Mouse (Mus musculus) limb, embryonic 15.5 days (tissue): Measurements from ENCODE around the gene Kcne2. TPM values are rescaled to one million over a fixed set of nuclear protein-coding genes. Genes with fewer than 3 reads are reported as not detected.

Experiments used
- ATAC-seq: fragments of 200-750 bp; cut with Nextera tagmentation; 2 replicates; pipeline ENCODE4 v1.8.0; 2017; ENCODE audit warnings: low read depth, moderate TSS enrichment; ENCODE audit not compliant: insufficient number of reproducible peaks, low FRiP score, low TSS enrichment
- H3K27ac ChIP-seq: fragments of 300-500 bp; sonication (generic); 2 replicates; pipeline ENCODE4 v1.5.1; 2015; ENCODE audit warnings: moderate library complexity, mild to moderate bottlenecking, inconsistent platforms
- H3K27me3 ChIP-seq: fragments of 300-500 bp; sonication (generic); 2 replicates; pipeline ENCODE4 v1.6.1; 2015; ENCODE audit warnings: inconsistent platforms
- H3K36me3 ChIP-seq: fragments of 300-500 bp; sonication (generic); 2 replicates; pipeline ENCODE4 v1.6.1; 2015; ENCODE audit warnings: inconsistent platforms
- H3K4me1 ChIP-seq: fragments of 300-500 bp; sonication (generic); 2 replicates; pipeline ENCODE4 v1.6.1; 2015; ENCODE audit warnings: inconsistent platforms
- H3K4me2 ChIP-seq: fragments of 300-500 bp; sonication (generic); 2 replicates; pipeline ENCODE4 v1.6.1; 2015; ENCODE audit warnings: mild to moderate bottlenecking, inconsistent platforms
- H3K4me3 ChIP-seq: fragments of 300-500 bp; sonication (generic); 2 replicates; pipeline ENCODE4 v1.5.1; 2015; ENCODE audit warnings: mild to moderate bottlenecking, inconsistent platforms
- H3K9ac ChIP-seq: fragments of 300-500 bp; sonication (generic); 2 replicates; pipeline ENCODE4 v1.6.1; 2015; ENCODE audit warnings: inconsistent platforms
- H3K9me3 ChIP-seq: fragments of 300-500 bp; sonication (generic); 2 replicates; pipeline ENCODE4 v1.6.1; 2016; ENCODE audit warnings: inconsistent platforms
- WGBS: fragments of 180-500 bp; shearing (Covaris S2); methylation state at CpG from one replicate; pipeline ENCODE4 v1.1.7; 2015; 5-methylcytosine and 5-hydroxymethylcytosine counted together
- polyA plus RNA-seq: library from polyadenylated mRNA; unstranded; fragments of >200 nt; fragmentation: Nextera tagmentation; extraction: Ambion mirVana; gene quantifications from 2 replicates; pipeline ENCODE4 v1.2.1, GENCODE M21; 2015

Kcne2 gene
- polyA plus RNA-seq, 1 experiment from 2014 or later, result 0.18 TPM

DNA sequence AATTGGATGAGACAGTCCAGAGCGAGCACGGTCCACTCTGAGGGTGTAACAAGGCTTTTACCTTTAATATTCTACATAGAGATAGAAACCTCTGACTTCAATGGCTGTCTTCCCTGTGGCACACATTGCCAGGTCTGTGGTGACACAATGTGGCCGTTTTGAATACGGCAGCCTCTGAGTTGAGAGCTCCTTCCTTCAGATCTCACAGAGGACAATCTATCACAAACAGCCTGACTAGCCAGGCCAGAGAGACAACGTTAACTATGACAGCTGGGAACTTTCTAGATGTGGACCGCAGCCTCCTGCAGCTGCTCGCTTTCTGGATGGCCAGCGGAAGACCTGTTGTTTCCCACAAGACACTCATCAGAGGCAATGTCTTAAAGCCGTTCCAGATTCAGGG lies 3.4 kb upstream of the Kcne2 start:
- Histone ChIP-seq H3K9ac (no peak overlapping the region), H3K27ac (no peak overlapping the region), H3K4me2 (no peak overlapping the region), H3K4me3 (no peak overlapping the region), H3K9me3 (no peaks in the 10 kb centered on the region), H3K36me3 (no peaks in the 10 kb centered on the region), H3K4me1 (0 out of 2 replicates have a peak, but pooled peaks cover 3% of the 10 kb centered on the region), H3K27me3 (no peaks in the 10 kb centered on the region)
- WGBS, result 81% methylated on average over 9 of the region's 9 CpGs
- no peak for ATAC-seq

DNA sequence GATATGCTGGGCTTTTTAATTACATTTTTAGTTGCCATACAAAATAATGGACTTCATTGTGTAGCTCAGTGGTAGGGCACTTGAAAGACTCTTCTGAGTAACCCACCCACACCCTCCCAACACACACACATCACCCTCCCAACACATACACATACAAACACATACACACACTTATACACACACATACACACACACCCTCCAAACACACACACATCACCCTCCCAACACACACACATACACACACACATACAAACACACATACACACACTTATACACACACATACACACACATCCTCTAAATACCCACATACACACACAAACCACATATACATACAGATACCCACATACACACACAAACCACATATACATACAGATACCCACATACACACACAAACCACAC lies 2.1 kb upstream of the Kcne2 start:
- Histone ChIP-seq H3K9me3 (no peaks in the 10 kb centered on the region), H3K9ac (no peak overlapping the region), H3K27me3 (no peaks in the 10 kb centered on the region), H3K4me1 (0 out of 2 replicates have a peak, but pooled peaks cover 3% of the 10 kb centered on the region), H3K27ac (no peak overlapping the region), H3K4me2 (no peak overlapping the region), H3K36me3 (no peaks in the 10 kb centered on the region), H3K4me3 (no peak overlapping the region)
- no peak for ATAC-seq

DNA sequence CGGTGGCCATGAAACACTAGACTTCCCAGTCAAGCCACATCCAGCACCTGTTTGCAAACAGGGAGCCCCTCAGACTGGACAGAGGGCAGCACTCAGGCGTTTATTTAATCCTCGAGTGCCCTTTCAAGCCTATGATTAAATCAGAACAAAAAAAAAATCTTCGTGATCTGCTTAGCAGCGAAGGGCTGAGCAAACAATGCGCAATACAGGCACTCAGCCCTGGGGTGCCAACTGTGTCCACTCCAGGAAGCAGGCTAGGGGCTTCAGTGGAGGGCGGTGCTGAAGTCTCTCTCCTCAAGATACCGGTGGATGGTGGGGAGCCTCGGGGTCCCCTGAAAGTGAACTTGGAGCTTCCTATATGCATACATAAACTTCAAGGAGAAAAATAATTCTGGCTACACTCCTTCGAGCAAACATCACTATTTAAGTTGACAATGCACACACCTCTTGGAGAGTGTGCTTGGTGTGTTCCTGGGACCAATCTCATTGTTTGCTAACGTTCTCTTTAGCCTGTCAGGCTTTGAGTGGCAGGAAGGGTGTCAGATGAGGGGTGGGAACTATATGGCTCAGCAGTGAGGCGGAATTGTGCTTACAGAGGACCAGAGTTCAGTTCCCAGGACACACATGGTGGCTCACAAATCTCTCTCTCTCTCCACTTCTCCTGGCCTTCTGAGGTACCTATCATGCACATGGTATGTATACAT lies 2.2 kb downstream of the Kcne2 start:
- no peaks in the 10 kb centered on the region for H3K4me1 ChIP-seq
- H3K4me3 ChIP-seq, result no peak overlapping the region
- no peak overlapping the region for H3K27ac ChIP-seq
- H3K9ac ChIP-seq, result no peak overlapping the region
- no peaks in the 10 kb centered on the region for H3K9me3 ChIP-seq
- no peak overlapping the region for H3K4me2 ChIP-seq
- no peaks in the 10 kb centered on the region for H3K36me3 ChIP-seq
- no peaks in the 10 kb centered on the region for H3K27me3 ChIP-seq
- ATAC-seq, result no peak
- 71% methylated on average over 12 of the region's 12 CpGs for WGBS

DNA sequence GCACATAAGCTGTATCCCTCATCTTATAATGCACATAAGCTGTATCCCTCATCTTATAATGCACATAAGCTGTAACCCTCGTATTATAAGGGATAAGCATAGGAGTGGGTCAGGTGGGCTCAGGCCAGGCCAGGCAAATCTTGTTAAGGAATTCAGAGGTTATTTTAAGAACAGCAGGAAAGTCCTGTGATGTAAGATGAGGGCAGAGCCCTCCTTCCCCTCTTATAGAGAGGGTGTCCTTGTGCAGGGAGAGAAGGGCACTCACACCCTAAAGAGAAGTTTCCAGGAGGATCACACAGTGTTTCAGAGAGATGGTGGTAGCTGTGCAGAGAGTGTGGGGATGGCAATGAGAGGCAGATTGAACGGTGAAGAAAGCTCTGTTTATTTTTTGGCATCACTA lies 3.1 kb downstream of the Kcne2 start:
- H3K9ac ChIP-seq, result no peak overlapping the region
- H3K27ac ChIP-seq, result no peak overlapping the region
- no peak overlapping the region for H3K4me3 ChIP-seq
- ATAC-seq, result no peak
- no peaks in the 10 kb centered on the region for H3K27me3 ChIP-seq
- 0 out of 2 replicates have a peak, but pooled peaks cover under 1% of the 10 kb centered on the region for H3K4me1 ChIP-seq
- no peak overlapping the region for H3K4me2 ChIP-seq
- no peaks in the 10 kb centered on the region for H3K9me3 ChIP-seq
- WGBS, result 71% methylated on average over 2 of the region's 2 CpGs
- H3K36me3 ChIP-seq, result no peaks in the 10 kb centered on the region

DNA sequence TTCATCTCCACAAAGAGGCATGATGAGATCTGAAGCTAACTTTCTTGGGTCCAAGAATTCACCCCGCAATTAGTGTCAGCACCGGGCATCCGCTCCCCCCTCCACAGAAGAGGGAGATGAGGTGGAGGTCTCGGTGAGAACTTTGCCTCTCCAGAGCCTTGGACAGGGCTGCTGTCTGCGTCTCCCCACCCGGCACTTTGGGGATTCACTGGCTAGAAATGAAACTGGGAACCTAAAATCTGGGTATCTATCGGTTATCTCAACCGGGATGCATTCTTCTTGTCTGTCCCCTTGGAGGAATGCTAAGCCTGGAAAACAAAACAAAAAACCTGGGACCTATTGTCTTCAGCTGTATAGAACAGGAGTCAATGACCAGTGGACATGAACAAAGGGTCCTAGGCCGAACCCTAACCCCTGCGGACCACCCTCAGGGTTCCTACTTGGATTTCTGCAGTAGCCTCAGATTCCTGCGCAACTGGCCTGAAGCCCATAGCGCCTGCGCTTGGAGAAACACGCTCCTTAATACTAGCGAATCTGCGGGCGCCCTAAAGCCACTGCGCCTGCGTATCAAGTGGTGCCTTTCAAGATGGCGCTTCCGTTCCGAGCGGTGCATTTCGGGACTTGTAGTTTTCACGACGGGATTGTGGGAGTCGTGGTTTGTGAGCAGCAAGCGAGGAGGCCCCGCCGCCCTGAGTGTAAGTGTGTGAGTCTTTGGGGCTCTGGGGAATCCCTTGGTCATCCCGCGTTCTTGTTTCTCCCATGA lies 8.6 kb downstream of the Kcne2 start, which contains the start of gene Smim11:
TSS of gene Smim11 (plus strand) at position 638 of the 763 bp plus-strand sequence.
- no peaks in the 10 kb centered on the region for H3K9me3 ChIP-seq
- WGBS, result 11% methylated on average over 32 of the region's 32 CpGs
- peak within 1 kb of the TSS; percentile 76 for H3K9ac ChIP-seq
- ATAC-seq, result peak; percentile 86
- no peaks in the 10 kb centered on the region for H3K27me3 ChIP-seq
- peak within 1 kb of the TSS; percentile 61 for H3K4me3 ChIP-seq
- H3K27ac ChIP-seq, result peak within 1 kb of the TSS; percentile 67
- peak within 1 kb of the TSS; percentile 71 for H3K4me2 ChIP-seq
- H3K36me3 ChIP-seq, result peaks cover 7% of the 10 kb centered on the region
- H3K4me1 ChIP-seq, result peaks cover 16% of the 10 kb centered on the region

DNA sequence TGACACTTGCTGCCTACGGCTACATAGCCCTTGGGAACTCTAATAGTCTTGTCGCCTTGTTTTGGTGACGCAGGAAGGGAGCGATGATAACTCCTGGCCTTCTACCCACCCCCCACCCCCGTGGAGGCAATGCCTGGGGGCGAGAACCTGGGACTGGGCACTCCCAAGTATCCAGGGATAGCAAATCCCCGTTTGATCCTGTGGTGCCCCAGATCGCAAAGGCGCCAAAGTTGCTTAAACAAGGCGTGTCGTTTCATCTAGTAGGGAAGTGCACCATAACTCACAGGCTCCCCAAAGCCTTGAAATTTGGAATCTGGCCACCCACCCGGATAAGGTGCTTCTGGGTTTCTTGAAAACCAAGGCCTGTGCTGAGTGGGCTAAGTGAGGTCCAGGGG lies 9.2 kb downstream of the Kcne2 start:
- H3K27ac ChIP-seq, result peak overlapping the region; percentile 67
- peak; percentile 45; the same call in 1 of the 2 replicates for ATAC-seq
- under 1% methylated on average over 12 of the region's 12 CpGs for WGBS
- no peaks in the 10 kb centered on the region for H3K27me3 ChIP-seq
- H3K9me3 ChIP-seq, result no peaks in the 10 kb centered on the region
- H3K9ac ChIP-seq, result peak overlapping the region; percentile 76
- peaks cover 13% of the 10 kb centered on the region for H3K36me3 ChIP-seq
- peak overlapping the region; percentile 71 for H3K4me2 ChIP-seq
- peak overlapping the region; percentile 61 for H3K4me3 ChIP-seq
- peaks cover 16% of the 10 kb centered on the region for H3K4me1 ChIP-seq

DNA sequence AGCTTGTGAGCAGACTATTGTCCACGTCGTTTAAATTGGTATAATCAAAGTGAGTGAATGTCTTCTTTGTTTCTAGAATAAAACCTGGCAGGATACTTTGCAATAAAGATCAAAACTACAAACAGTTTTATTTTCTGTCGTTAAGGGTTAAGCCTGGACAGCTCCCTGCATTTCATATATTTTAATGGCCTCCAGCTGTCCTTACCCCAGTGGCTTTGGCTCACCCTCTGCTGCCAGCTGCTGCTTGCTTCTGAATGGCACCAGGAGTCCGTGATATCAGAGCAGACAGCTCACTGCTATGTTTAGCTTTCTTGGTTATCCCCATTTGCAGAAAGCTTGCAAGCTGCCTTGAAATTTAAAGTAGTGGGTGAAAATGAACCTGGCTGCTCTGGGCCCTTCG lies 9.8 kb downstream of the Kcne2 start:
- ATAC-seq, result no peak

DNA sequence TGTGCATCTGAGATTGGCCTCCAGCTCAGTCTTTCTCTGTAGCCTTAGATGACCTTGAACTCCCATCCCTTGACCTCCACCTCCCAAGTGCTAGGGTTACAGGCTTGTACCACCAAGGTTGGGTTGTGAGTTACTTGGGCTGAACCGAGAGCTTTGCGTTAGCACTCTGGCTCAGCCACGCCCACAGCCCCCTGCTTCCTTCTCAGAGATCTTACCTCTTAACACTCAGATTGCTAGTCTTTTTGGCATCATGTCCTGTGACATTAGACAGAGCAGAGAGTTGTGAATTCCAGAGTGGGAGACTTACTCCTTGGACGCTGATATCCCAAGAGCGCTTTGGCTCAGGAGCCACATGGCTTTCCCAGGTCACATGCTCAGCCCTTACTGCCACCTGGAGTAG lies 10.3 kb downstream of the Kcne2 start:
- 52% methylated on average over 5 of the region's 5 CpGs for WGBS
- Histone ChIP-seq H3K36me3 (peaks cover 24% of the 10 kb centered on the region), H3K9me3 (no peaks in the 10 kb centered on the region), H3K4me1 (peaks cover 16% of the 10 kb centered on the region), H3K9ac (no peak overlapping the region), H3K4me3 (peak overlapping the region; percentile 61; the same call in 1 of the 2 replicates), H3K27me3 (no peaks in the 10 kb centered on the region), H3K4me2 (peak overlapping the region; percentile 71), H3K27ac (no peak overlapping the region)
- no peak for ATAC-seq

More for the DNA sequence above, 9.8 kb downstream of the Kcne2 start:
- peak overlapping the region; percentile 61 for H3K4me3 ChIP-seq
- peaks cover 16% of the 10 kb centered on the region for H3K4me1 ChIP-seq
- peak overlapping the region; percentile 67 for H3K27ac ChIP-seq
- H3K4me2 ChIP-seq, result peak overlapping the region; percentile 71
- H3K27me3 ChIP-seq, result no peaks in the 10 kb centered on the region
- H3K9me3 ChIP-seq, result no peaks in the 10 kb centered on the region
- peaks cover 19% of the 10 kb centered on the region for H3K36me3 ChIP-seq
- WGBS, result 21% methylated on average over 5 of the region's 5 CpGs
- H3K9ac ChIP-seq, result peak overlapping the region; percentile 76

DNA sequence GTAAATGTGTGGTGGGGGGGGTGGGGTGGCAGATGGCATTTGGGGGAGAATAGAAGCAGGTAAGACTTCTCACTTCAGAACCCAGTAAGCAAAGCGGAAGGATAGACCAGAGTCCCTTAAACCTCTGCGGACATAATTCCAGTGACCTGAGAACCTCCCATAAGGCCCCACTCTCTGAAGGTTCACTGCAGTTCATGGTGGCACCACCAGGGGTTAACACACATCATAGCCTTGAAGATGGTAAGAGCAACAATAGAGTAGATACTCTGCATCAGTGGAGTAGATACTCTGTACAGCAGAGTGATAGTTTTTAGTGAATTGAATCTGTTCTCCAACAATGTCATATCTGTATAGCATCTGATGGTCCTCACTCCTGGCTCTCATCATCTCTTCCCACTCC lies 13.3 kb downstream of the Kcne2 start:
- ATAC-seq, result no peak

DNA sequence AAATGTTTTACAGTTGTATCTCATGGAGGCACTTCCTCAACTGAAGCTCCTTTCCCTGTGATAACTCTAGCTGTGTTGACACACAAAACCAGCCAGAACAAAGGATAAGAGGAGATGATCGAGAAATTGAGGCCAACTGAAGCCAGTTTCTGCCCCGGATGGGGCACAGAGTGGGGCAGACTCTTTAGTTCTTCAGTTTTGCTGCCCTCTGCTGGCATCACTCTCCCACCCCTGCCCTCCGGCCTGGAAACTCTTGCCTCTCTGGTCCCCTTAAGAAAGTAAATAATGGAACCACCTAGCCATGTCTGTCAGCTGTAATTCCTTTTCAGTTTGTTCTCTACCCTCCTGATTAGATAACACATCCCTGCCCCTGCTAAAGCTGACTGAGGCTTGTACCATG lies 15.8 kb downstream of the Kcne2 start:
- Histone ChIP-seq H3K27ac (no peak overlapping the region), H3K9ac (no peak overlapping the region), H3K4me1 (peaks cover 1% of the 10 kb centered on the region), H3K27me3 (no peaks in the 10 kb centered on the region), H3K4me3 (no peak overlapping the region), H3K36me3 (peaks cover 71% of the 10 kb centered on the region), H3K9me3 (no peaks in the 10 kb centered on the region), H3K4me2 (no peak overlapping the region)
- WGBS, result 85% methylated on average over 3 of the region's 3 CpGs
- no peak for ATAC-seq

More for the DNA sequence above, 13.3 kb downstream of the Kcne2 start:
- H3K4me2 ChIP-seq, result no peak overlapping the region
- WGBS, result 86% methylated on average over 2 of the region's 2 CpGs
- H3K4me1 ChIP-seq, result peaks cover 14% of the 10 kb centered on the region
- no peak overlapping the region for H3K4me3 ChIP-seq
- no peaks in the 10 kb centered on the region for H3K27me3 ChIP-seq
- no peaks in the 10 kb centered on the region for H3K9me3 ChIP-seq
- H3K9ac ChIP-seq, result no peak overlapping the region
- H3K36me3 ChIP-seq, result peaks cover 47% of the 10 kb centered on the region
- H3K27ac ChIP-seq, result no peak overlapping the region

DNA sequence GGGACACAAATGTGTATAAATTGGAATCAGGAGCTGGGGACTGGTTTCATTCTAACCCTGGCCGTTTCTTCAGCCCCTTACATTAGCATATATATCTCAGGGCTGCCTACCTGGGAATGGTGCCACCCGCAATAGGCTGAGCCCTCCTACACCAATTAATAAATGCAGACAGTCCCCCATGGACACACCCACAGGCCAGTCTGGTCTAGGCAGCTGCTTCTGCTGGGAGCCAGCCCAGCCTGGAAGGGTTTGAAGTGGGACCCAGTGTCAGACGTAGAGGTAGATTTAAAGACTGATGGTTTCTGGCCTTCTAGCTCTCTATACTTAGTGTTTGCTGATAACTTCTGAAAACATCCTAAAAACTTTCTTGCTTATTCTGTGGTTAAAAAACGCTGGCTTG lies 16.9 kb downstream of the Kcne2 start:
- no peak overlapping the region for H3K9ac ChIP-seq
- no peak for ATAC-seq
- H3K4me1 ChIP-seq, result 0 out of 2 replicates have a peak, but pooled peaks cover 3% of the 10 kb centered on the region
- H3K27me3 ChIP-seq, result no peaks in the 10 kb centered on the region
- no peak overlapping the region for H3K4me2 ChIP-seq
- WGBS, result 35% methylated on average over 4 of the region's 4 CpGs
- H3K9me3 ChIP-seq, result no peaks in the 10 kb centered on the region
- no peak overlapping the region for H3K4me3 ChIP-seq
- H3K27ac ChIP-seq, result no peak overlapping the region
- H3K36me3 ChIP-seq, result peaks cover 78% of the 10 kb centered on the region
